Mouse (Mus musculus): Measurements from ENCODE around the gene Efna2. TPM values are rescaled to one million over a fixed set of nuclear protein-coding genes. Genes with fewer than 3 reads are reported as not detected.

Efna2 gene
- polyA plus RNA-seq (2016; fragmentation: Nextera tagmentation; extraction: Ambion mirVana), result 63.1 and 66.8 TPM in 2 replicates

DNA sequence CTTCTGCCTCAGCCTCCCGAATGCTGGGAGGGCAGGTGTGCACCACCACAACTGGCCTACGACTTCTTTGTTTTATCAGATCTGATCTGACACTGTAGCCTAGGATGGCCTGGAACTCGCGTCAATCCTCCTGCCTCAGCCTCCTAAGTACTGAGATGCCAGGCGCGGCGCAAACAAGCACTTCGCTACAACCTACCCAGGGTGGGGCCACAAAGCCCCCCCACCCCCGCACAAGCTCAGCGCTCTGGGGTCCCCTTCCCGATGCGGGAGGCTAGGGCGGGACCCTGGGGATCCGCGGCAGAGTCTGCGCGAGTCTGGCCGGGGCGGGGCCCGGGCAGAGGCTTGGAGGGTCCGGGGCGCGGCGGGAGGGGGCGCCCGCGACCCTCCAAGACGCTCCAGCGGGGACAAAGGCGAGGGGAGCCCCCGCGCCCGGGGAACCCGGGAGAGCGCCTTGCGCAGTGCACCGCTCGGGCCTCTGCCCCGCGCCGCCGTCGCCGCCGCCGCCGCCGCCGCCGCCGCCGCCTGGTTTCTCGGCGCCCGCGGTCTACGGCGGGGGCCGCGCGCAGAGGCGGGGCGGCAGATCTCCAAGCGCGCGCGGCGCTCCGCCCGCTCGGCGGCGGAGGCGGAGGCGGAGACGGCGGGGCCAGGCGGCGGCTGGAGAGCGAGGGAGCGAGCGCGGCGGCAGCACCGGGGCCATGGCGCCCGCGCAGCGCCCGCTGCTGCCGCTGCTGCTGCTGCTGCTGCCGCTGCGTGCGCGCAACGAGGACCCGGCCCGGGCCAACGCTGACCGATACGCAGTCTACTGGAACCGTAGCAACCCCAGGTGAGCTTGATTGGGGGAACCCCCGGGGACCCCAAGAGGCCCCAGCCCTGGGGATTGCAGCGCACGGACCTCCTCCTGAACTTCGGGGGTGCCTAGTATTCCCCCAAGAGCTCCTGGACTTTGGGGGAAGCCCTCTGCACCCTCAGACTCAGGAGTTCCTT, at the start of gene Efna2:
Gene Efna2 (plus strand): TSS at position 415 of the 984 bp plus-strand sequence.
- Histone ChIP-seq H3K9me3 (replicated peaks) (no peaks in the 10 kb centered on the region), H3K27ac (peak within 1 kb of the TSS; percentile 98), H3K36me3 (peaks cover 34% of the 10 kb centered on the region), H3K27me3 (ENCODE audit: low read depth, poor library complexity, severe bottlenecking) (no peaks in the 10 kb centered on the region), H3K4me1 (peaks cover 44% of the 10 kb centered on the region), H3K4me3 (peak within 1 kb of the TSS; percentile 92)
- 6% methylated on average over 106 of the region's 106 CpGs for WGBS
- DNase-seq (ENCODE audit: low spot score), result peak; percentile 82

DNA sequence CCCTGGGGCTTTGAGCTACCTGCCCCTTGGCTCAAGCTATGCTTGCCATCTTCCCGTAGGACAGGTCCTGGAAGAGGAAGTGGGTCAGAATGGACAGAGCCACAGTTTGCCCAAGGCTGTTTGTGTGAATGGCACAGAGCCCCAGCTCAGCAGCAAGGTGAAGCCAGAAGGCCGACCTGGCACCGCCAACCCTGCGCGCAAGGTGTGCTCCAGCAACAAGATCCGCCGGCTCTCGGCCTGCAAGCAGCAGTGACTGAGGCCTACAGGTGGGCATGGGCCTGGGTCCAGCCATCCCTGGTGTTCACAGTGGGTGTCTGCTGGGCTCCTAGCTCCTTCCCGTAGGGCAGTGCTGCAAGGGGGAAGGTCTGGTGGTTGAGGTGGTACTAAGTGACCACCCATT, 49.4 kb upstream of the Efna2 start:
- Histone ChIP-seq H3K27ac (no peak overlapping the region), H3K9me3 (replicated peaks) (no peaks in the 10 kb centered on the region), H3K27me3 (ENCODE audit: low read depth, poor library complexity, severe bottlenecking) (peaks cover 21% of the 10 kb centered on the region), H3K36me3 (peaks cover 100% of the 10 kb centered on the region), H3K4me1 (peaks cover 23% of the 10 kb centered on the region), H3K4me3 (0 out of 2 replicates have a peak overlapping the region, but pooled peaks have one; percentile 4)
- DNase-seq (ENCODE audit: low spot score), result no peak
- WGBS, result 96% methylated on average over 9 of the region's 9 CpGs

DNA sequence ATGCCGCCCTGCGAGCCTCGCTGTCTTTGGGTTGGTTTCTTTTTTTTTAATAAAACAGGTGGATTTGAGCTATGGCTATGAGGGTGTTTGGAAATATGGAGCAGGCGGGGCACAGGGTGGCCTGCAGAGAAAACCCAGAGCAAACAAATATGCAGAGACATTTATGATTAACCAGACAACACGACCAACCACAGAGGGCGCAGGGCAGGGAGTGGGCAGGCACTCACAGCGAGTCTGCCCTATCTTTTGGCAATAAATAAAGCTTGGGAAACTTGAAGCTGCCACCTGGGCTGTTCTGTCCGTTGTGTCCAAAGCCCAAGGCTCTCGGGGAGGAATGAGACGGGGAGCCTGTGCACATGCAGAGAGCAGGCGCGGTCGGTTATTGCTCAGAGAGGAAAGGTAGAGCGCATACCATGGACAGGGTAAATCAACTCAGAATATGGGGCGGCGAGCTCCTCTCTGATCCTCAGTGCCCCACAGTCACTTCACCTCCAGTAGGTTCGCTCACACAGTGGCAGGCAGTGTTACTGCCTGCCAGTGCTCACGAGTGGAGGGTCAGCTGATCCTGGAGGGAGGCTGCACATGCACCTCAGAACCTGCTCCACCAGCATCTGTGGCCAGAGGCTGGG, 48.8 kb upstream of the Efna2 start:
- Histone ChIP-seq H3K9me3 (replicated peaks) (no peaks in the 10 kb centered on the region), H3K4me3 (peak overlapping the region; percentile 35), H3K27me3 (ENCODE audit: low read depth, poor library complexity, severe bottlenecking) (peaks cover 28% of the 10 kb centered on the region), H3K27ac (no peak overlapping the region), H3K36me3 (peaks cover 99% of the 10 kb centered on the region), H3K4me1 (peaks cover 23% of the 10 kb centered on the region)
- WGBS, result 87% methylated on average over 18 of the region's 18 CpGs
- DNase-seq (ENCODE audit: low spot score), result no peak

DNA sequence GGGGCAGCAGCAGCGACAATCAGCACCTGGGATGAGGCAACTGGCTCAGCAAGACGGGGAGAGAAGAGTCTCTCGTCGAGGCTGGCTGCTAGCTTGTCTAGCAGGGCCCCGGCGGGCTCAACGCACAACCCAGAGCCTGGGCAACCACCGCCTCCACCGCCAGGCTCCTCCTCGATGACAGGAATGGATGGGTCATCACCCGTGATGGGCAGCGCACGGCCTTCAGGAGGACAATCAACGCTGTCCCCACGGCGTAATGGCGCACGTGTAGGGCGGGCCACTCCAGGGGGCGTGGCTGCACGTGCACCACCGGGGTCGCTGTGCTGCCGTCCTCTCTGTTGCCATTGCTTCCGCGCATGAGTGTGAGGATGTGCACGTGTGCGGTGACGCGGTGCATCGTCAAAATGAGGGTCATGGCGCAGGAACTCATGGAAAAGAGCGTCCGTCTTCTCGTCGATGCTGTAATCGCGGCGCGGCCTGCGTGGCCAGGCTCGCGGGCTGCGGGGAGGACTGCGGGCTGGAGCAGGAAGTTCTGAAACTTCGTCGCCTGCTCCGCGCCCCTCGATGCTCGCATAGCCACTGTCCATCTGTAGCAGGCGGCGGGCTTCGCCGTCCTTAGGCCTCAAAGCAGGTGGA, 47.8 kb upstream of the Efna2 start:
- peaks cover 27% of the 10 kb centered on the region for H3K4me1 ChIP-seq
- H3K27me3 ChIP-seq (ENCODE audit: low read depth, poor library complexity, severe bottlenecking), result peaks cover 37% of the 10 kb centered on the region
- H3K9me3 ChIP-seq (replicated peaks), result 0 out of 2 replicates have a peak, but pooled peaks cover 2% of the 10 kb centered on the region
- peaks cover 99% of the 10 kb centered on the region for H3K36me3 ChIP-seq
- DNase-seq (ENCODE audit: low spot score), result peak; percentile 76
- WGBS, result 14% methylated on average over 55 of the region's 55 CpGs
- peak overlapping the region; percentile 66 for H3K27ac ChIP-seq
- peak overlapping the region; percentile 35 for H3K4me3 ChIP-seq

DNA sequence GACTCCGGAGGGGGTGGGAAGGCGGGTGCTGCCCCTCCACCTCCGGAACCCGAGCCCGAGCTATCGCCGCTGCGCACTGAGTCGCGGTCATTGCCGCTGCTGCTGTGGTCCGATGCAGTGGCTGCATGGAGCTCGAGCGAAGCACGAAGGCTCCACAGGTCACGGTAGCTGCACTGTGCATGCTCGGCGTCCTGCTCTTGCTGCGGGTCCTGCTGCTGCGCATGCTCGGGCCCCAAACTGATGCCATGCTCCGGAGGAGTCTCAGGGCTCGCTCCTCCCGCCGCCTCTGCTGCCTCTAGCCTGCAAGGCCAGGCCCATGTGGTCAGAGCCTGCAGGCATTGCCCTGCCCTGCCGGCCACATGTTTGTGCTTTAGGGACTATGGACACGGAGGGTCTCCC, 47.3 kb upstream of the Efna2 start:
- WGBS, result 37% methylated on average over 27 of the region's 27 CpGs
- Histone ChIP-seq H3K4me1 (peaks cover 32% of the 10 kb centered on the region), H3K9me3 (replicated peaks) (0 out of 2 replicates have a peak, but pooled peaks cover 2% of the 10 kb centered on the region), H3K27ac (peak overlapping the region; percentile 66), H3K36me3 (peaks cover 94% of the 10 kb centered on the region), H3K27me3 (ENCODE audit: low read depth, poor library complexity, severe bottlenecking) (peaks cover 42% of the 10 kb centered on the region), H3K4me3 (peak overlapping the region; percentile 35)
- peak; percentile 59 for DNase-seq (ENCODE audit: low spot score)

DNA sequence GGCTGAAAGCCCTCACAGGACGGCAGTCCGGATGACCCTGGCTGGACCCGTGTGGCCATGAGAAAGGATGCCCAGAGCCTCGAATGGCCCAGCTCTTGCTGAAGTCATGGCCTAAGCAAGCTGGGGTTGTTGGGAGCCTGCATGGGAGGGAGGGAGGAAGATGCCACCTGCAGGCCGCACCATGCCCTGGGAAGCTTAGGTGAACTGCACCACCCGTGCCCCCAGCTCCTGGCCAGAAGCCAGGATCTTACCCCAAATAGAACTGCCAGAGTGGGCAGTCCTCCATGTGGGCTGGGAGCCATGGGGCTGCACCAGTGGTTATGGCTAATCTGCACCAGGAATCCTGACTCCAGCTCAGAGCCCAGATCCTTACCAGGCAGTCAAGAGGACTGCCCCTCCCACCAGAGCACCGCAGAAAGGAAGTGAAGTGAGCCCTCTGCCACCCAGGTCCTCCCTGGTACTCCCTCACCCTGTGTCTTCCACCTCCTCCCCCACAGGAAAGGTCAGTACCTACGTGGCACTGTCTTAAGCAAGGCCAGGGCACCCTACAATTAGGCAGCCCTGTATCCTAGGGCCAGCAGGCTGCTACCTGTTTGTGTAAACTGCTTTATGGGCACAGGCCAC, 45.9 kb upstream of the Efna2 start:
- peaks cover 56% of the 10 kb centered on the region for H3K27me3 ChIP-seq (ENCODE audit: low read depth, poor library complexity, severe bottlenecking)
- peaks cover 46% of the 10 kb centered on the region for H3K4me1 ChIP-seq
- H3K27ac ChIP-seq, result no peak overlapping the region
- no peak for DNase-seq (ENCODE audit: low spot score)
- 0 out of 2 replicates have a peak, but pooled peaks cover 2% of the 10 kb centered on the region for H3K9me3 ChIP-seq (replicated peaks)
- 83% methylated on average over 8 of the region's 8 CpGs for WGBS
- H3K36me3 ChIP-seq, result peaks cover 80% of the 10 kb centered on the region
- no peak overlapping the region for H3K4me3 ChIP-seq

DNA sequence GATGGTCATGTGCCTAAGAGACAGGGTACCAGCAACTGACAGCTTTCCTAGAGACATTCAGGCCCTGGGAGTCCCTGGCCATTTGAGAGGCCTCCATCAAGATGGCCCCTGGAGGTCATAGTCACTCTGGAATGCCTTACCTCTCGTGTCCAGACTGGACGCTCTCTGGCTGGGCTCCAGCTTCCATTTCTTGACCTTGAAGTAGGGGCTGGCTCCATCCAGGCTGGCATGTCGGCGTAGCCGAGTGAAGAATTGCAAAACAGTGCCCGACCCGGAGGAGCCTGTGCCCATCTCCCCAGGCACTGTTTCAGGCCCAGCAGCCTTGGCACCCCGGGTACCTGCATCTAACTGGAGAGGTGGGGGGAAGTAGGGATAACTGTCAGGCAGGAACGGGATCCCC, 44.9 kb upstream of the Efna2 start:
- Histone ChIP-seq H3K9me3 (replicated peaks) (0 out of 2 replicates have a peak, but pooled peaks cover 2% of the 10 kb centered on the region), H3K4me3 (no peak overlapping the region), H3K27ac (no peak overlapping the region), H3K36me3 (peaks cover 71% of the 10 kb centered on the region), H3K4me1 (peaks cover 57% of the 10 kb centered on the region), H3K27me3 (ENCODE audit: low read depth, poor library complexity, severe bottlenecking) (peaks cover 67% of the 10 kb centered on the region)
- WGBS, result 87% methylated on average over 9 of the region's 9 CpGs
- no peak for DNase-seq (ENCODE audit: low spot score)

DNA sequence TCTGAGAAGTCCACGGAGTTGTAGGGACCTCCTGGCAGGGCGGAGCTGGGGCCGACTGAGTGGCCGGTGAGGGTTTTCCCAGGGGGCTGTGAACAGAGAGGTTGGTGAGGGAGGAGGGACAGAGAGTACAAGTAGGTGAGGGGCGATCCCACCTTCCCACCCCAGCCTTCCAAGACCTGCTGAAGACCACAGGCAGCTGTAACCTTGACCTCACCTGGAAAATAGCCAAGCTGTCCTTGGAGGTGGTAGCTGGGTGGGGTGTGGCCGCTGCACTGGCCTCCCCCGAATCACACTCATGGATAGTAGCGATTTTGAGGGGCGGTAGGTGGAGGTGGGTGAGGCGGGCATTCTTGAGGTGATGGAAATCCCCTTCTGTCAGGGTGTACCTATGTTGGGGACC, 44.1 kb upstream of the Efna2 start:
- Histone ChIP-seq H3K4me1 (peaks cover 62% of the 10 kb centered on the region), H3K36me3 (peaks cover 64% of the 10 kb centered on the region), H3K27ac (no peak overlapping the region), H3K4me3 (no peak overlapping the region), H3K27me3 (ENCODE audit: low read depth, poor library complexity, severe bottlenecking) (peaks cover 73% of the 10 kb centered on the region), H3K9me3 (replicated peaks) (0 out of 2 replicates have a peak, but pooled peaks cover 2% of the 10 kb centered on the region)
- DNase-seq (ENCODE audit: low spot score), result no peak
- WGBS, result 84% methylated on average over 10 of the region's 10 CpGs

DNA sequence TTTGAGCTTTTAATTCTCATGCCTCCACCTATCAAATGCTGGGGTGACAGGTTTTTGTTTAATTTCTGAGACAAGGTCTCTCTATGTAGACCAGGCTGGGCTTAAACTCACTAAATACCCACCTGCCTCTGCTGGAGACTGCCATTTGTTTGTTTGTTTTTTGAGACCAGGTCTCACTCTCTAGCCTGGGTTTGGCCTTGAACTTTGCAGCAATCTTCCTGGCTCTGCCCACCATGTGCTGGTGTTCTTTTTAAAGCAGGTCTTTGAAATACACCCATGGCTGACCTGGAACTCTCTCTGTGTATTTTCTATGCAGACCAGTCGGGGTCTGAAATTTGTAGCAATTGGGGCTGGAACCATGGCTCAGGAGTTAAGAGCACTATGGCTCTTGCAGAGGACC, 43.6 kb upstream of the Efna2 start:
- H3K36me3 ChIP-seq, result peaks cover 59% of the 10 kb centered on the region

DNA sequence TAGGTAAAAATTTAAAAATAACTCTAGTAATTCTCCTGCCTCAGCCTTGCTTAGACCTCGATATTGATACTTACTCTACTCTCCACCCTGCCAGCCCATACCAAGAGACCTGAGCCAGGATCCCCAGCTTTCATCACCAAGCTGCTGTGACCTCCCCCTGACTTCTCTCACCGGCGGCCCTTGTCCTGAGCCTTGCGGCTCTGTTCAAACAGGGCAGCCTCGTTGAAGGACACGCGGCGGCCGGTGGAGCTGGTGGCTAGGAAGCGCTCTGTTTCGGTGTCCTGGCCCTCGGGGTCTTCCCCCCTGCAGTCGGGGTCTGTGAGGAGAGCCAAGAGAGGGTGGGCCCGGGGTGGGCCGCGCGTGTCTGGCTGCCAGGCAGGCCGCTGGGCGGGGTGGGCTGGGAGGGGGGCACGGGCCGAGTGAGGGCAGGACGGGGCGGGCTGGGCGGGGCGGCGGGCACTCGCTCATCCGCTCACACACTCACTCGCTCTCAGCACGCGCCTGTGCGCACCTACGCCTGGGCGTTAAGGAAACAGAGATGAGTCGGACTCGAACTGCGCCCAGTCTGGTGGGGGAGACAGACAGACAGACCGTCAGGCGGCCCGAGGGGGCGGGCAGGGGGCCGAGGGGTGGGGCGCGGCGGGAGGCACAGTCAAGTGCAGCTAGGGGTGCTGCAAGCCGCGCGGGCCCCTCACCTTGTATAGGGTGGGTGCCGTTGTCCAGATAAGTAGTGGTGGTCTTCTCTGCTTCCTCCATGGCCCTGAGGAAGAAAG, 42.9 kb upstream of the Efna2 start:
- Histone ChIP-seq H3K4me1 (peaks cover 61% of the 10 kb centered on the region), H3K4me3 (peak overlapping the region; percentile 85), H3K27ac (peak overlapping the region; percentile 88; the same call in 1 of the 2 replicates), H3K36me3 (peaks cover 52% of the 10 kb centered on the region), H3K27me3 (ENCODE audit: low read depth, poor library complexity, severe bottlenecking) (peaks cover 75% of the 10 kb centered on the region), H3K9me3 (replicated peaks) (0 out of 2 replicates have a peak, but pooled peaks cover 2% of the 10 kb centered on the region)
- no peak for DNase-seq (ENCODE audit: low spot score)
- 11% methylated on average over 41 of the region's 49 CpGs for WGBS

More for the DNA sequence above, 43.6 kb upstream of the Efna2 start:
- 92% methylated on average over 1 of the region's 1 CpGs for WGBS
- no peak overlapping the region for H3K4me3 ChIP-seq
- peaks cover 60% of the 10 kb centered on the region for H3K4me1 ChIP-seq
- no peak for DNase-seq (ENCODE audit: low spot score)
- no peak overlapping the region for H3K27ac ChIP-seq
- 0 out of 2 replicates have a peak, but pooled peaks cover 2% of the 10 kb centered on the region for H3K9me3 ChIP-seq (replicated peaks)
- peaks cover 78% of the 10 kb centered on the region for H3K27me3 ChIP-seq (ENCODE audit: low read depth, poor library complexity, severe bottlenecking)

DNA sequence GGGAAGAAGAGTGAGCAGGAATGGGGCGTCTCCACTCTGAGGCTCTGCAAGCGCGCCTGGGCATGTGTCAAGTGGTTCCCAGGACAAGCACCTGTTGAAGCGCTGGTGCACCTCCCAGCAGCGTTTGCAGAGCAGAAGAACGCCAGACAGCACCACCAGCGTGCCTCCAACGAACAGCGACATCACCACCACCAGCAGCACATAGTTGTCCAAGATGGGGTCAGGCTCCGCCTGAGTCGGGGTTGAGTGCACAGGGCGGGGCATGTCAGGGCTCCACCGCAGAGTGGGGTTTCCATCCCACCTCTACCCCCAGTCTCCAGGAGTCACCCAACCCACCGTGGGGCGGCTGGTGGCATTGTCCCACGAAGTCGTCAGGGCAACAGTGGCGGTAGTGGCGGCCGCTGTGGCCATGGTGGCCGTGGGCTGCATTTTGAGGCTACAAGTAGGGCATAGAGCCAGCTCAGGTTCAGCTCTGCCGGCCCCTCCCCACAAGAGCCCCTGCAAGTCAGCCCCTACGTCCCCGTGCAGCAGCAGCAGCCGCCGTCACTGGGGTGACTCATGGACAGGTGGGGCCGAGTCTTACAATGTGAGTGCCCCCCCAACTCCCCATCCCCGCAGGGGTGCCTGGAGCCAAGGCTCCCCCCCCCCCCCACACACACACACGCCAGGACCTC, 42.2 kb upstream of the Efna2 start:
- Histone ChIP-seq H3K27ac (peak overlapping the region; percentile 88), H3K4me1 (peaks cover 61% of the 10 kb centered on the region), H3K9me3 (replicated peaks) (0 out of 2 replicates have a peak, but pooled peaks cover 2% of the 10 kb centered on the region), H3K27me3 (ENCODE audit: low read depth, poor library complexity, severe bottlenecking) (peaks cover 74% of the 10 kb centered on the region), H3K4me3 (peak overlapping the region; percentile 85), H3K36me3 (peaks cover 45% of the 10 kb centered on the region)
- peak; percentile 47 for DNase-seq (ENCODE audit: low spot score)
- 6% methylated on average over 29 of the region's 29 CpGs for WGBS
